Mouse (Mus musculus) brown adipose tissue, adult 24 weeks (tissue): ENCODE data around the gene Mup12. TPM values are rescaled to one million over a fixed set of nuclear protein-coding genes. Genes with fewer than 3 reads are reported as not detected.
"Not testable (repeated sequence)": the region's sequence is repeated elsewhere in the genome, so short reads cannot be mapped to it uniquely, and the experiment has no call there.

Experiments
- H3K27ac ChIP-seq: fragments of 200-500 bp; replicated peaks from 2 replicates; pipeline ENCODE4 v1.5.1; 2012; ENCODE audit warnings: low read depth, mild to moderate bottlenecking, low read length
- H3K4me1 ChIP-seq: fragments of 200-500 bp; 2 replicates; pipeline ENCODE4 v1.6.1; 2012; ENCODE audit warnings: low read length, mixed read lengths; ENCODE audit not compliant: control insufficient read depth, insufficient read depth, insufficient read length
- H3K4me3 ChIP-seq: fragments of 200-500 bp; 2 replicates; pipeline ENCODE4 v1.5.1; 2012; ENCODE audit warnings: low read depth, mild to moderate bottlenecking, low read length, moderate library complexity; ENCODE audit not compliant: insufficient read depth
- polyA plus RNA-seq: library from polyadenylated mRNA; stranded (reverse); fragments of >200 nt; gene quantifications from 2 replicates; pipeline ENCODE4 v1.2.4, GENCODE M21; 2012; ENCODE audit not compliant: missing spikeins, insufficient read depth, insufficient read length

The Mup12 gene
- not detected in 2 replicates for polyA plus RNA-seq

GRCm38 (mm10) chr4:60741226-60741625, at the start of gene Mup12:
Gene Mup12 (minus strand): TSS chr4:60741326.
- not testable (repeated sequence) for H3K27ac ChIP-seq, H3K4me3 ChIP-seq, H3K4me1 ChIP-seq

Other genes with a start within 250 kb of the Mup12 start
- not detected in 2 replicates for gene Mup1, start 239.4 kb downstream of the Mup12 start, polyA plus RNA-seq
- gene Mup10, start 159.1 kb downstream of the Mup12 start, polyA plus RNA-seq, result not detected in 2 replicates
- gene Mup11, start 78.9 kb downstream of the Mup12 start, polyA plus RNA-seq, result 2.8 TPM in 1 of 2 replicates, not detected in the other
- gene Mup22, start 80.1 kb upstream of the Mup12 start, polyA plus RNA-seq, result 4.7 and 20.9 TPM in 2 replicates